Comparison of ENCODE assay signal across 18 mouse cellular contexts in the genomic region with DNA sequence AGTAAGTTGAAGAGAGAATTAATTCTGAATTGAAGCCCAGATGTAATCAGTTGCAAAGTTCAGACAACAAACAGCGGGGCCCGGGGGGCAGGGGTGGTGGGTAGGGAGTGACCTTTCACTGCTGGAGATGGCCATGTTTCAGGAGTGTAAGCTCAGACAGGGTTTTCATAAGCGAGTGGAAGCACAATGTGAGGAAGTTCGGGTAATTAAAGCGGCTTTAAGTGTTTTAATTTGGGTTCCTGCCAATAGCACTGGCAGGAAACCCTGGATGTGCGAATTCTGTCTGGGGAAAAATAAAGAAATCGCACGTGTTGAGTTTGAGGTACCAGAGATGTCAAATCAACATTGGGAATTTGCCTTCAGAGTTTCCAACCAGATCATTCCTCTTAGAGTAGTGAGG.
DNase-seq lines count a peak whose midpoint lies in the region; ATAC-seq and TF ChIP-seq lines count a peak whose summit lies in the region.
"Had no signal": no experiment of that assay in that cellular context is flagged by ENCODE, and none has a peak within 500 bp of the region (broad histone marks: within the 10 kb centered on the region; RNA-seq: fewer than 3 reads in every experiment).

No protein-coding gene starts in this region.

- H3K36me3 ChIP-seq in forebrain, embryonic 15.5 days, result no peaks in the 10 kb centered on the region
- no peaks in the 10 kb centered on the region for H3K36me3 ChIP-seq in forebrain, embryonic 11.5 days (ENCODE audit: control insufficient read depth, insufficient read depth, low read length)
- H3K36me3 ChIP-seq in kidney, postnatal 0 days (ENCODE audit: insufficient read depth, low read length), result no peaks in the 10 kb centered on the region
- peaks cover 23% of the 10 kb centered on the region for H3K36me3 ChIP-seq in lung, postnatal 0 days (ENCODE audit: insufficient read depth, low read length)
- H3K36me3 ChIP-seq: limb, embryonic 13.5 days; midbrain, embryonic 12.5 days had no signal

- no peak overlapping the region for H3K4me2 ChIP-seq in forebrain, embryonic 15.5 days (replicated peaks)
- H3K4me2 ChIP-seq in forebrain, embryonic 11.5 days (ENCODE audit: low read depth, low read length, severe bottlenecking), result no peak overlapping the region
- no peak overlapping the region for H3K4me2 ChIP-seq in kidney, postnatal 0 days (ENCODE audit: low read length)
- H3K4me2 ChIP-seq in lung, postnatal 0 days (replicated peaks; ENCODE audit: low read depth, low read length), result no peak overlapping the region
- H3K4me2 ChIP-seq: limb, embryonic 13.5 days; midbrain, embryonic 12.5 days had no signal

- TF ChIP-seq CTCF in kidney, postnatal 0 days (IDR thresholded peaks at IDR 0.05; ENCODE audit: low read depth), result no peak
- TF ChIP-seq CTCF in lung, postnatal 0 days (IDR thresholded peaks at IDR 0.05), result no peak

- H3K4me3 ChIP-seq in forebrain, embryonic 15.5 days, result no peak overlapping the region
- H3K4me3 ChIP-seq in forebrain, embryonic 11.5 days (ENCODE audit: low read depth, low read length), result no peak overlapping the region
- no peak overlapping the region for H3K4me3 ChIP-seq in kidney, postnatal 0 days (replicated peaks; ENCODE audit: low read depth, low read length)
- H3K4me3 ChIP-seq in lung, postnatal 0 days (ENCODE audit: low read depth, low read length), result no peak overlapping the region
- H3K4me3 ChIP-seq: heart, adult 2 months; limb, embryonic 13.5 days; midbrain, embryonic 12.5 days had no signal

- no peak for TF ChIP-seq EP300 in lung, postnatal 0 days (IDR thresholded peaks at IDR 0.05)

- H3K9ac ChIP-seq in forebrain, embryonic 15.5 days (replicated peaks), result no peak overlapping the region
- H3K9ac ChIP-seq in forebrain, embryonic 11.5 days (ENCODE audit: low read length), result no peak overlapping the region
- no peak overlapping the region for H3K9ac ChIP-seq in kidney, postnatal 0 days (ENCODE audit: low read depth, low read length)
- no peak overlapping the region for H3K9ac ChIP-seq in lung, postnatal 0 days (replicated peaks; ENCODE audit: low read depth)
- H3K9ac ChIP-seq: limb, embryonic 13.5 days; liver, embryonic 14.5 days; midbrain, embryonic 12.5 days had no signal

- 0 out of 2 replicates have a peak, but pooled peaks have one; percentile 38 for ATAC-seq in forebrain, embryonic 15.5 days (replicated peaks)
- no peak for ATAC-seq in forebrain, embryonic 11.5 days (replicated peaks; ENCODE audit: low FRiP score)
- ATAC-seq in kidney, postnatal 0 days (replicated peaks; ENCODE audit: low FRiP score, low read depth), result no peak
- 0 out of 2 replicates have a peak, but pooled peaks have one; percentile 26 for ATAC-seq in lung, postnatal 0 days

- H3K9me3 ChIP-seq in forebrain, embryonic 15.5 days, result no peaks in the 10 kb centered on the region
- H3K9me3 ChIP-seq in forebrain, embryonic 11.5 days (ENCODE audit: control insufficient read depth, low read length), result no peaks in the 10 kb centered on the region
- H3K9me3 ChIP-seq in kidney, postnatal 0 days (replicated peaks; ENCODE audit: low read length), result no peaks in the 10 kb centered on the region
- H3K9me3 ChIP-seq in lung, postnatal 0 days (ENCODE audit: low read length), result no peaks in the 10 kb centered on the region
- H3K9me3 ChIP-seq: limb, embryonic 13.5 days; midbrain, embryonic 12.5 days had no signal

- DNase-seq in forebrain, embryonic 11.5 days (ENCODE audit: low spot score), result no peak
- DNase-seq in kidney, postnatal 0 days (ENCODE audit: low spot score), result peak; percentile 21
- DNase-seq in kidney, postnatal 25 days, result no peak
- DNase-seq in lung, postnatal 0 days (ENCODE audit: low spot score), result peak; percentile 17
- no peak for DNase-seq in lung, postnatal 4 days
- DNase-seq in skeletal muscle tissue, adult 2 months (ENCODE audit: low read depth, low spot score), result peak; percentile 21
- no peak for DNase-seq in frontal cortex, postnatal 10 days (ENCODE audit: low spot score in 2 of 2)
- DNase-seq: adrenal gland, postnatal 25 days; cerebellum, adult 2 months; cerebellum, postnatal 36 days; kidney, adult 11 months; thymus, postnatal 14 days had no signal

- no peaks in the 10 kb centered on the region for H3K4me1 ChIP-seq in forebrain, embryonic 15.5 days
- H3K4me1 ChIP-seq in forebrain, embryonic 11.5 days (replicated peaks; ENCODE audit: control insufficient read depth, insufficient read depth, low read length), result no peaks in the 10 kb centered on the region
- H3K4me1 ChIP-seq in kidney, postnatal 0 days (replicated peaks; ENCODE audit: insufficient read depth, low read length), result no peaks in the 10 kb centered on the region
- H3K4me1 ChIP-seq in lung, postnatal 0 days (ENCODE audit: insufficient read depth, low read depth, low read length), result no peaks in the 10 kb centered on the region
- H3K4me1 ChIP-seq: limb, embryonic 13.5 days; midbrain, embryonic 12.5 days had no signal

- H3K27me3 ChIP-seq in forebrain, embryonic 15.5 days, result no peaks in the 10 kb centered on the region
- no peaks in the 10 kb centered on the region for H3K27me3 ChIP-seq in forebrain, embryonic 11.5 days (ENCODE audit: control insufficient read depth, insufficient read depth, low read length)
- H3K27me3 ChIP-seq in kidney, postnatal 0 days (ENCODE audit: insufficient read depth, low read length), result no peaks in the 10 kb centered on the region
- no peaks in the 10 kb centered on the region for H3K27me3 ChIP-seq in lung, postnatal 0 days (replicated peaks; ENCODE audit: insufficient read depth, low read length)
- H3K27me3 ChIP-seq: CH12.LX; limb, embryonic 13.5 days; midbrain, embryonic 12.5 days had no signal

- 57% methylated on average over 8 of the region's 8 CpGs for WGBS in forebrain, embryonic 15.5 days
- 86% methylated on average over 8 of the region's 8 CpGs for WGBS in forebrain, embryonic 11.5 days
- WGBS in kidney, postnatal 0 days, result 67% methylated on average over 8 of the region's 8 CpGs
- WGBS in lung, postnatal 0 days, result 62% methylated on average over 8 of the region's 8 CpGs

- no peak overlapping the region for H3K27ac ChIP-seq in forebrain, embryonic 15.5 days (replicated peaks)
- H3K27ac ChIP-seq in forebrain, embryonic 11.5 days (ENCODE audit: low read depth, low read length), result no peak overlapping the region
- no peak overlapping the region for H3K27ac ChIP-seq in kidney, postnatal 0 days
- no peak overlapping the region for H3K27ac ChIP-seq in lung, postnatal 0 days (ENCODE audit: low read length)
- H3K27ac ChIP-seq: limb, embryonic 13.5 days; liver, embryonic 14.5 days; midbrain, embryonic 12.5 days had no signal

Comparison
In these comparisons a context has a peak if more than half of its experiments do, and no peak if none do; other contexts are left out.
1. ATAC-seq: peak in forebrain, embryonic 15.5 days (single experiment) and lung, postnatal 0 days (single experiment); none in forebrain, embryonic 11.5 days (single experiment) and kidney, postnatal 0 days (single experiment).
2. DNase-seq: peak in kidney, postnatal 0 days (single experiment), lung, postnatal 0 days (single experiment) and skeletal muscle tissue, adult 2 months (single experiment); none in forebrain, embryonic 11.5 days (single experiment), kidney, postnatal 25 days (0 of 2), lung, postnatal 4 days (0 of 2) and frontal cortex, postnatal 10 days (0 of 2).